ENCODE assay signal across 17 mouse cellular contexts in genomic region chr7:49700024-49700390, GRCm38 (mm10). TPM values are rescaled to one million over a fixed set of nuclear protein-coding genes. Genes with fewer than 3 reads are reported as not detected.
DNase-seq lines count a peak whose midpoint lies in the region; ATAC-seq and TF ChIP-seq lines count a peak whose summit lies in the region.
"Had no signal": no experiment of that assay in that cellular context is flagged by ENCODE, and none has a peak within 500 bp of the region (broad histone marks: within the 10 kb centered on the region; RNA-seq: fewer than 3 reads in every experiment).

No protein-coding gene starts in this region.

- no peak overlapping the region for H3K4me3 ChIP-seq in forebrain, embryonic 13.5 days
- no peak overlapping the region for H3K4me3 ChIP-seq in forebrain, embryonic 16.5 days (replicated peaks; ENCODE audit: low read length)
- 0 out of 2 replicates have a peak overlapping the region, but pooled peaks have one; percentile 23 for H3K4me3 ChIP-seq in midbrain, embryonic 10.5 days
- H3K4me3 ChIP-seq in midbrain, embryonic 16.5 days (ENCODE audit: low read depth, low read length): no peak overlapping the region
- H3K4me3 ChIP-seq in hindbrain, postnatal 0 days (ENCODE audit: low read length): no peak overlapping the region
- H3K4me3 ChIP-seq: embryonic facial prominence, embryonic 12.5 days; heart, embryonic 13.5 days had no signal

- DNase-seq in midbrain, embryonic 10.5 days (ENCODE audit: low spot score): no peak
- DNase-seq in R1 (ENCODE audit: low read depth, low spot score): peak; percentile 18
- no peak for DNase-seq in hindbrain, postnatal 0 days (ENCODE audit: low spot score)
- DNase-seq in heart, postnatal 25 days (ENCODE audit: low spot score): no peak
- DNase-seq: adrenal gland, adult 8-10 months; adrenal gland, postnatal 36 days; cerebellum, adult 8-10 months; cerebellum, postnatal 14 days; gastrocnemius, postnatal 36 days; heart, adult 11 months; heart, postnatal 4 days had no signal

- peaks cover 44% of the 10 kb centered on the region for H3K4me1 ChIP-seq in forebrain, embryonic 13.5 days
- H3K4me1 ChIP-seq in forebrain, embryonic 16.5 days (replicated peaks; ENCODE audit: control insufficient read depth, insufficient read depth, low read length): peaks cover 19% of the 10 kb centered on the region; the same call in 1 of the 2 replicates
- H3K4me1 ChIP-seq in midbrain, embryonic 10.5 days: peaks cover 82% of the 10 kb centered on the region
- no peaks in the 10 kb centered on the region for H3K4me1 ChIP-seq in midbrain, embryonic 16.5 days (ENCODE audit: control insufficient read depth, insufficient read depth, low read length)
- no peaks in the 10 kb centered on the region for H3K4me1 ChIP-seq in hindbrain, postnatal 0 days (ENCODE audit: insufficient read depth, low read length)
- H3K4me1 ChIP-seq: embryonic facial prominence, embryonic 12.5 days had no signal

- no peaks in the 10 kb centered on the region for H3K9me3 ChIP-seq in forebrain, embryonic 13.5 days (replicated peaks)
- H3K9me3 ChIP-seq in forebrain, embryonic 16.5 days (ENCODE audit: control insufficient read depth, low read length): no peaks in the 10 kb centered on the region
- H3K9me3 ChIP-seq in midbrain, embryonic 10.5 days (replicated peaks): no peaks in the 10 kb centered on the region
- no peaks in the 10 kb centered on the region for H3K9me3 ChIP-seq in midbrain, embryonic 16.5 days (replicated peaks; ENCODE audit: control insufficient read depth, low read length, poor library complexity, severe bottlenecking)
- H3K9me3 ChIP-seq in hindbrain, postnatal 0 days (ENCODE audit: low read length): no peaks in the 10 kb centered on the region
- H3K9me3 ChIP-seq: embryonic facial prominence, embryonic 12.5 days; heart, embryonic 13.5 days had no signal

- ATAC-seq in forebrain, embryonic 13.5 days: no peak; the same call in 1 of the 2 replicates
- ATAC-seq in forebrain, embryonic 16.5 days: no peak
- no peak for ATAC-seq in midbrain, embryonic 16.5 days
- peak; percentile 21; the same call in 1 of the 2 replicates for ATAC-seq in hindbrain, postnatal 0 days
- ATAC-seq: intestine, embryonic 16.5 days had no signal

- no peak overlapping the region for H3K9ac ChIP-seq in forebrain, embryonic 13.5 days
- H3K9ac ChIP-seq in forebrain, embryonic 16.5 days (replicated peaks; ENCODE audit: low read depth, low read length): no peak overlapping the region
- H3K9ac ChIP-seq in midbrain, embryonic 16.5 days (ENCODE audit: low read depth, low read length): no peak overlapping the region
- H3K9ac ChIP-seq in hindbrain, postnatal 0 days (replicated peaks; ENCODE audit: low read length): no peak overlapping the region
- H3K9ac ChIP-seq: embryonic facial prominence, embryonic 12.5 days; heart, embryonic 13.5 days had no signal

- no peak for TF ChIP-seq CTCF in hindbrain, postnatal 0 days (IDR thresholded peaks at IDR 0.05; ENCODE audit: low read depth)

- H3K36me3 ChIP-seq in forebrain, embryonic 13.5 days (ENCODE audit: poor library complexity, severe bottlenecking): no peaks in the 10 kb centered on the region
- H3K36me3 ChIP-seq in forebrain, embryonic 16.5 days (ENCODE audit: control insufficient read depth, insufficient read depth): no peaks in the 10 kb centered on the region
- H3K36me3 ChIP-seq in midbrain, embryonic 10.5 days: no peaks in the 10 kb centered on the region
- no peaks in the 10 kb centered on the region for H3K36me3 ChIP-seq in midbrain, embryonic 16.5 days (ENCODE audit: control insufficient read depth, insufficient read depth, low read length)
- no peaks in the 10 kb centered on the region for H3K36me3 ChIP-seq in hindbrain, postnatal 0 days (ENCODE audit: insufficient read depth, low read length)
- H3K36me3 ChIP-seq: embryonic facial prominence, embryonic 12.5 days; heart, embryonic 13.5 days had no signal

- H3K27ac ChIP-seq in forebrain, embryonic 13.5 days: no peak overlapping the region
- no peak overlapping the region for H3K27ac ChIP-seq in forebrain, embryonic 16.5 days (ENCODE audit: low read length)
- H3K27ac ChIP-seq in midbrain, embryonic 10.5 days (replicated peaks): peak overlapping the region; percentile 69
- H3K27ac ChIP-seq in midbrain, embryonic 16.5 days (ENCODE audit: low read length): no peak overlapping the region
- H3K27ac ChIP-seq in hindbrain, postnatal 0 days: no peak overlapping the region
- H3K27ac ChIP-seq: embryonic facial prominence, embryonic 12.5 days; heart, embryonic 13.5 days had no signal

- peak overlapping the region; percentile 27 for H3K4me2 ChIP-seq in forebrain, embryonic 13.5 days
- no peak overlapping the region for H3K4me2 ChIP-seq in forebrain, embryonic 16.5 days (ENCODE audit: low read length)
- H3K4me2 ChIP-seq in midbrain, embryonic 16.5 days (ENCODE audit: low read length): no peak overlapping the region
- no peak overlapping the region for H3K4me2 ChIP-seq in hindbrain, postnatal 0 days (ENCODE audit: low read depth, low read length)
- H3K4me2 ChIP-seq: embryonic facial prominence, embryonic 12.5 days; heart, embryonic 13.5 days had no signal

- intact Hi-C loops in heart, postnatal 25 days (cut with DNase I): no loop called here

- WGBS in forebrain, embryonic 13.5 days: 14% methylated on average over 15 of the region's 15 CpGs
- WGBS in forebrain, embryonic 16.5 days: 20% methylated on average over 15 of the region's 15 CpGs
- WGBS in midbrain, embryonic 10.5 days: 46% methylated on average over 15 of the region's 15 CpGs
- WGBS in midbrain, embryonic 16.5 days: 32% methylated on average over 15 of the region's 15 CpGs
- 33% methylated on average over 15 of the region's 15 CpGs for WGBS in hindbrain, postnatal 0 days

- peaks cover 91% of the 10 kb centered on the region for H3K27me3 ChIP-seq in forebrain, embryonic 13.5 days
- peaks cover 69% of the 10 kb centered on the region for H3K27me3 ChIP-seq in forebrain, embryonic 16.5 days (replicated peaks; ENCODE audit: control insufficient read depth, insufficient read depth, low read length)
- H3K27me3 ChIP-seq in midbrain, embryonic 10.5 days (ENCODE audit: low read depth, poor library complexity, severe bottlenecking): peaks cover 100% of the 10 kb centered on the region
- peaks cover 71% of the 10 kb centered on the region for H3K27me3 ChIP-seq in midbrain, embryonic 16.5 days (ENCODE audit: control insufficient read depth, insufficient read depth, low read depth, low read length)
- peaks cover 82% of the 10 kb centered on the region for H3K27me3 ChIP-seq in hindbrain, postnatal 0 days (ENCODE audit: insufficient read depth, low read length)

RNA-seq across cellular contexts. Expression of gene Htatip2, which starts 58.9 kb away (rescaled TPM):
- 1.7 and 2.3 TPM in 2 replicates for polyA plus RNA-seq in forebrain, embryonic 13.5 days (2015; fragmentation: Nextera tagmentation; extraction: Ambion mirVana)
- polyA plus RNA-seq in forebrain, embryonic 16.5 days (2015; fragmentation: Nextera tagmentation; extraction: Ambion mirVana): 2.5 and 2.8 TPM in 2 replicates
- polyA plus RNA-seq in midbrain, embryonic 10.5 days (2016; fragmentation: Nextera tagmentation; extraction: Ambion mirVana): 9.8 and 10.3 TPM in 2 replicates
- 2.9 and 3.4 TPM in 2 replicates for polyA plus RNA-seq in midbrain, embryonic 16.5 days (2015; fragmentation: Nextera tagmentation; extraction: Ambion mirVana)
- 1.5 TPM in 1 of 2 replicates, not detected in the other for total RNA-seq in hindbrain, postnatal 0 days (2014; rRNA removed)
- polyA plus RNA-seq in hindbrain, postnatal 0 days (2015; fragmentation: Nextera tagmentation; extraction: Ambion mirVana): 7.1 and 8.5 TPM in 2 replicates
- total RNA-seq in heart, postnatal 25 days (2021): 1 to 10 TPM; 8.6 to 9.1 TPM
